Mouse (Mus musculus) ES-E14 (cell line): ENCODE data around the gene Elk4. TPM values are rescaled to one million over a fixed set of nuclear protein-coding genes. Genes with fewer than 3 reads are reported as not detected.

Source experiments
- DNase-seq: peaks from one replicate; pipeline ENCODE4 v3.0.0-alpha.2; 2013; ENCODE audit warnings: low read depth, low spot score
- H3K27ac ChIP-seq: 2 replicates; pipeline ENCODE4 v1.5.1; 2012; ENCODE audit warnings: low read depth, mild to moderate bottlenecking, low read length, moderate library complexity, mixed read lengths; ENCODE audit not compliant: poor library complexity, insufficient read depth, severe bottlenecking
- H3K36me3 ChIP-seq: 2 replicates; pipeline ENCODE4 v1.6.1; 2012; ENCODE audit warnings: mild to moderate bottlenecking, low read length, moderate library complexity, mixed read lengths; ENCODE audit not compliant: control insufficient read depth, poor library complexity, insufficient read depth, severe bottlenecking
- H3K4me1 ChIP-seq, 2 experiments: fragments of 150-350 bp in 1 of 2; sonication (generic) in 1 of 2; 2 replicates each; pipeline ENCODE4 v1.6.1; 2012; ENCODE audit warnings: low read length in 2 of 2, mild to moderate bottlenecking in 1 of 2, mixed read lengths in 1 of 2; ENCODE audit not compliant: control insufficient read depth in 2 of 2, insufficient read depth in 2 of 2, poor library complexity in 1 of 2
- H3K4me3 ChIP-seq, 2 experiments: fragments of 150-350 bp in 1 of 2; sonication (generic) in 1 of 2; 2 replicates each; pipeline ENCODE4 v1.5.1; 2012; ENCODE audit warnings: low read length in 2 of 2, low read depth in 1 of 2, mild to moderate bottlenecking in 1 of 2, mixed read lengths in 1 of 2; ENCODE audit not compliant: insufficient read depth in 1 of 2, poor library complexity in 1 of 2, severe bottlenecking in 1 of 2
- H3K9ac ChIP-seq: 2 replicates; pipeline ENCODE4 v1.6.1; 2012; ENCODE audit warnings: low read depth, mild to moderate bottlenecking, low read length, mixed read lengths; ENCODE audit not compliant: poor library complexity, insufficient read depth, severe bottlenecking
- H3K9me3 ChIP-seq: fragments of 150-350 bp; sonication (generic); 2 replicates; pipeline ENCODE4 v1.6.1; 2012; ENCODE audit warnings: low read depth, mild to moderate bottlenecking, low read length; ENCODE audit not compliant: control insufficient read depth, insufficient read depth
- CHD2 ChIP-seq: IDR thresholded peaks from 2 replicates; pipeline ENCODE4 v1.6.1; 2014; ENCODE audit warnings: mild to moderate bottlenecking, low read depth, low read length, inconsistent platforms
- HCFC1 ChIP-seq: IDR thresholded peaks from 2 replicates; pipeline ENCODE4 v1.6.1; 2012; ENCODE audit warnings: low read length, inconsistent platforms, borderline replicate concordance; ENCODE audit not compliant: insufficient read depth
- MAFK ChIP-seq: IDR thresholded peaks from 2 replicates; pipeline ENCODE4 v1.6.1; 2014; ENCODE audit warnings: mild to moderate bottlenecking, low read depth, low read length, inconsistent platforms; ENCODE audit not compliant: insufficient read depth
- ZC3H11A ChIP-seq: IDR thresholded peaks from 2 replicates; pipeline ENCODE4 v1.6.1; 2012; ENCODE audit warnings: low read depth, mild to moderate bottlenecking, inconsistent platforms, low read length, borderline replicate concordance
- ZNF384 ChIP-seq: IDR thresholded peaks from 2 replicates; pipeline ENCODE4 v1.6.1; 2012; ENCODE audit warnings: low read depth, low read length, inconsistent platforms
- in situ Hi-C, 2 experiments: fragments of 600-800 bp; cut with MboI; formaldehyde crosslinking; loops; one replicate each; pipeline ENCODE4 v1.15.1; 2025; ENCODE audit warnings: low sequenced_read_pairs in 2 of 2, inconsistent platforms in 1 of 2; ENCODE audit not compliant: unreplicated experiment in 2 of 2
- total RNA-seq: library from RNA; depleted of rRNA; stranded (reverse); fragments of 300-350 nt; gene quantifications from 2 replicates; pipeline ENCODE4 v1.2.3, GENCODE M21; 2012

Elk4 gene
- total RNA-seq, 1 experiment: 14.7 TPM

GRCm38 (mm10) chr1:132007828-132008827, 721 bp downstream of the Elk4 start:
- Histone ChIP-seq H3K9me3 (no peaks in the 10 kb centered on the region), H3K36me3 (no peaks in the 10 kb centered on the region), H3K4me1 (no peaks in the 10 kb centered on the region), H3K4me3 (peak overlapping the region; percentile 93 to 96), H3K9ac (peak overlapping the region; percentile 97), H3K27ac (peak overlapping the region; percentile 97)
- in situ Hi-C loops: no loop called here
- TF ChIP-seq MAFK: no peak
- TF ChIP-seq HCFC1: no peak
- no peak for TF ChIP-seq CHD2
- no peak for TF ChIP-seq ZC3H11A
- TF ChIP-seq ZNF384: no peak
- DNase-seq: peak; percentile 62

DNA sequence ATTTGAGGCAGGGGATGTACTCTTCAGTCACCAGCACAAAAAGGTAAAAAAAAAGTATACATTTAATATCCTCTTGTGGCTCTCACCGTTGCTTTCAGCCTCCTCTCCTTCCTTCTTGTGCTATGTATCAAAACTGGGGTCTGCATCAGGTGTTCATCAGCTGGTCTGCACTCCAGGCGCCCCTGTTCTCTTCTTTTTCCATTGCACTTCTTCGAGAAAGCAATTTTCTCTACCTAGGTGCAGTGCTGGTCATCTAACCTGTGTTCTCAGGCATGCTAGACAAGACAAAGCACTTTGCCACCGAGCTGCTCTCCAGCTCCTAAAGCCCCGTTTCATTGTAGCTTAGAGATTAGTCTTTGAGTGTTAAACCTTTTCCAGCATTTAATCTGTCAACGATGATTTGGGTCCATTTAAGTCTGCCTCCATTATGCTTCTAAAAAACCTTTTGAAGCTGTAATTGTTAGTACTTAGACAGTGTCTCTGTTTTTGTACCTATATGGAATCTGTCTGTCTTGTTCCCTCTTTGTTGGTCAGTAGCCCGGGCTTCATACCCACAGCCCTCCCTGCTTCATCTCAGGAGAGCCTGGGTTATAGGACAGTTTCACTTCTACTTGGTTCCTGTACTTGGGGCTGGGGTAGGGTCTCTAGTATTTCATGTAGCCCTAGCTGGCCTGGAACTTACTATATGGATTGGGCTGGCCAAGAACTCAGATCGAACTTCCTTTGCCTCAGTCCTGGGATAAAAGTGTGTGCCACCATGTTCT, 1.7 kb downstream of the Elk4 start:
- DNase-seq: no peak
- TF ChIP-seq HCFC1 (no peak), CHD2 (no peak), MAFK (no peak), ZNF384 (no peak), ZC3H11A (no peak)

GRCm38 (mm10) chr1:132010632-132011501, 3.5 kb downstream of the Elk4 start:
- in situ Hi-C loops: no loop called here
- Histone ChIP-seq H3K9me3 (no peaks in the 10 kb centered on the region), H3K36me3 (no peaks in the 10 kb centered on the region)

More for the DNA sequence above, 1.7 kb downstream of the Elk4 start:
- Histone ChIP-seq H3K4me3 (peak overlapping the region; percentile 93 to 96), H3K9ac (peak overlapping the region; percentile 38), H3K9me3 (no peaks in the 10 kb centered on the region), H3K36me3 (no peaks in the 10 kb centered on the region), H3K4me1 (no peaks in the 10 kb centered on the region), H3K27ac (no peak overlapping the region)
- in situ Hi-C loops: no loop called here

DNA sequence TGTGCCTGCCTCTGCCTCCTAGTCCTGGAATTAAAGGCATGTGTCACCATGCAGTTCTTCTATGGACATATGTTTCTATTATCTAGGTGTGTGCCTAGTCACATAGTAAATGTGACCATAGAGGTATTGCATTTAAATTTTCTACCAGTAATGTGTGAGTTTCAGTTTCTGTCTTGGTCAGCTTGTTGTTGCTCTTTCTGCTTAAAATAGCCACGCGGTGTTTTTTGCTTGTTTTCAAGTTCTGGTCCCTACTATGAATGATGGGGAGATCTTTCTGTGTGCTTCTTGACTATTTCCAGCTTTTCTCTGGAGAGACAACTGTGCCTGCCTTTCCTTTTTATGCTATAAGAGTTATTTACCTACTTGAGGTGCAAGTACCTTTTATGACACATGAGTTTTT, 4.4 kb downstream of the Elk4 start:
- DNase-seq: no peak
- Histone ChIP-seq H3K9ac (no peak overlapping the region), H3K9me3 (no peaks in the 10 kb centered on the region), H3K27ac (no peak overlapping the region), H3K36me3 (no peaks in the 10 kb centered on the region; the same call in 1 of the 2 replicates), H3K4me3 (no peak overlapping the region), H3K4me1 (no peaks in the 10 kb centered on the region)
- in situ Hi-C loops: no loop called here
- TF ChIP-seq HCFC1 (no peak), MAFK (no peak), ZNF384 (no peak), ZC3H11A (no peak), CHD2 (no peak)

More at GRCm38 (mm10) chr1:132010632-132011501, 3.5 kb downstream of the Elk4 start:
- no peak overlapping the region for H3K9ac ChIP-seq
- TF ChIP-seq MAFK (no peak), ZNF384 (no peak), CHD2 (no peak)
- no peak overlapping the region for H3K27ac ChIP-seq
- H3K4me1 ChIP-seq: no peaks in the 10 kb centered on the region
- H3K4me3 ChIP-seq: no peak overlapping the region
- no peak for DNase-seq
